Mouse (Mus musculus): ENCODE results near the gene Fam185a.

Gene Fam185a

GRCm38 (mm10) chr5:21492213-21492612, 67.5 kb downstream of the Fam185a start:
- DNase-seq (ENCODE audit: extremely low read depth, low read depth, low spot score): no peak

DNA sequence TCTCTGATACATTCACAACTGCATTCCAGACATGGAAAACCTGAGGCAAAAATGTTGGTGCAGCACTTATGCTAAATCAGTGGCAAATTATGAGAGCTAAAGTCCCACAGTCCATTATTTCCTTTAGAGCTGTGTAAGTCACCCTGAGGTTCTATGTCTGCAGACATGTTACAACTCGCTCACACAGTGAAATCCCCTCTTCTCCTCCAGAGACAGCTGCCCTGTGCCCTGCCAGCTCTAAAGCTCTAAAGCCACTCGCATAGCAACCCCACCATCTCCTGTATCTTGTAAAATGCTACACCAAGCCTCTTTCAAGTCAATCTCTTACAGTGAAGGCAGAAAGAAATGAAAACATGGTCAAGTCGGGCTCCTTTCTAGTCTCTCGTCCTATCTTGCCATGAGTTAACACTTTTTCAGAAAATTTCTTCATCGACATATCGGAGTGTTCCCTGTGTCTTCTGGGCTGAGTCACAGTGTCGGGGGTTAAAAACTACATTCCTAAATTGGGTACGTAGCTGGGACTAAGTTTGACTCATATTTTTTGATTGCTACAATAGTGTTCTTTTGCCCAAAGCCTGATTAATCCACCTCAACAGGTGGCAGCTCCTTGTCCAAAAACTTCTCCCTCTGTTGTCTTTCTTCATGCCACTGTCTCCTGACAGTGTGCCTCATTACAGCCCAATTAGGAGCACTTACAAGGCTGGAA, 68.7 kb downstream of the Fam185a start:
- DNase-seq (ENCODE audit: extremely low read depth, low read depth, low spot score): peak; percentile 28

DNA sequence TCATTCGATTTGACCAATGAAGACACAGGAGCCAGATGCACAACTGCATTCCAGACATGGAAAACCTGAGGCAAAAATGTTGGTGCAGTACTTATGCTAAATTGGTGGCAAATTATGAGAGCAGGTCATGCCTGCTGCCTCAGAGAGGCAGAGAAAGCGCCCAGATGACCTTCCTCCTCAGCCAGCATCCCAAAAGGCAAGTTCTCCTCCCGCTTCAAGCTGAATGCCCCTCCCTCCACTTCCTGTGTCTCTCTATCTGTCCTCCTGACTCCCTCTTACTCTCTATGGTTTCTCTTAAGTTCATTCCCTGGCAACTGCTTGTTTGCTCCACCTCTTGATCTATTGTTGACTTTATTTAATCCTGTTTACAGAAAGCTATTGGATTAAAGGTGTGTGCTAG, 70.0 kb downstream of the Fam185a start:
- no peak for DNase-seq (ENCODE audit: extremely low read depth, low read depth, low spot score)

GRCm38 (mm10) chr5:21496321-21496720, 71.6 kb downstream of the Fam185a start:
- no peak for DNase-seq (ENCODE audit: extremely low read depth, low read depth, low spot score)

- DNase-seq (ENCODE audit: extremely low read depth, low read depth, low spot score): no peak
Observed at GRCm38 (mm10) chr5:21496881-21497280, 72.1 kb downstream of the Fam185a start.

GRCm38 (mm10) chr5:21498490-21498889, 73.7 kb downstream of the Fam185a start:
- DNase-seq (ENCODE audit: extremely low read depth, low read depth, low spot score): no peak

DNA sequence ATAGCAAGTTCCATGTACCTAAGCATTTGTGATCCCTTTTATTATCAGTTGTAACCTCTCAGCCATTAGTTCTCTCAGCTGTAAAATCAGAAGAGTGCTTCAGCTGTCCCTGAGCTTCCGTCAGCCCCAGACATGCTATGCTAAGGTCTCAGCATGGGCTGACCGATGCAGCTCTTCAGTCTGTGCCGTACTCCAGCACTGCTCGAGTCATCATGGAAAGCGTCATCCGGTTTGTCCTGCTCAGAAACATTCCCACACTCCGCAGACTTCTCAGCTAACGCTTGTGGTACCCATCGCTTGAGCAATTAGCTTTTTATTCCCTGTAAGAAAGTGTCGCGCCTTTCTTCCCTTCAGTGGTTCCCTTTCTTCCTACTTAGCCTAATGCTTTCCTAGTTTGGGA, 74.2 kb downstream of the Fam185a start:
- DNase-seq (ENCODE audit: extremely low read depth, low read depth, low spot score): no peak

- DNase-seq (ENCODE audit: extremely low read depth, low read depth, low spot score): no peak
Observed at GRCm38 (mm10) chr5:21500133-21500532, 75.4 kb downstream of the Fam185a start.

GRCm38 (mm10) chr5:21500941-21501340, 76.2 kb downstream of the Fam185a start:
- no peak for DNase-seq (ENCODE audit: extremely low read depth, low read depth, low spot score)

DNA sequence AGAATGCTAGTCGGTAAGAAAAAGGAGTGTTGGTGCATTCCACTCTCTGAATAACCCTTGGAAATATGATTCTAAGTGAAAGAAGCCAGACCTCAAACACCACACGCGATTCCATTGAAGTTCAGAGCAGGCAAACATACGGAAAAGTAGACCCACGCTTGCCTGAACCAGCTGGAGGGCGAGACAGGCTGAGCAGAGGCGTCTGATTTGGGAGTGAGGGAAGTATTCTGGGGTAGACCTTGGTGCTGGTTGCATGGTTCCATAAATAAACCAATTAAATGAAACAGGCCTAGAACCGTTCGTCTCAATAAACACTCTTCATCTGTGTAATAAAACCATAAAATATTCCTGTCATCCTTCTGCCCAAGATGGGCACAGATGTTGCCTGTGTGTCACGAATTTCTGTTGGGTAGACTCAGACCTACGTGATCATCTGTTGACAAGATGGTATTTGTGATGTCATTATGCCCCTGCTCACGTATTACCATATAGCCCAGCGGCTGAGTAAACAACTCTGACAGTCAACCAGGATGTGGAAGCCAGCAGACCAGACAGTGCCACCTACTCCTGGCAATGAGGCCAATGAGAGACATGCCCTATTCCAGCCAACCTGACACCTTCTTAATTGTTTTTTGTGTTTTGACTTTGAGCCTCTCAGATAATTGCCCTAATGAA, 78.3 kb downstream of the Fam185a start:
- DNase-seq (ENCODE audit: extremely low read depth, low read depth, low spot score): no peak

DNA sequence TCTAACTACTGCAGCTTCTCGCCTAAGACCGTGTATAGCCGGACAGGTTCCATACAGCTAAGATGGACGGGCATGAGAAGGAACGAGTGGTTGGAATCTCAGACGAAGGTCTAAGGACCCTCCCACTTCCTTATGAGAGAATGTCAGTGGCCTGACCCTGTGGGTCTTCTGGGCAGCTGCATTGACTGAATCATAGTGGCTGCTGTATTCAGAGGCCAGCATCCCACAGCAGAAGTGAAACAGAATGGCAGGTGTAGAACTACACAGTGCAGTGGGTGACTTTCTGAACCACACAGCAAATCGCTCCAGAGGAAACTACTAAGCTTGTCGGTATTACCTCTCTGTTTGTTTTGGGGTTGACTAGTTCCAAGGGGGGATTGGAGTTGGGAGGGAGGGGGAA, 80.4 kb downstream of the Fam185a start:
- no peak for DNase-seq (ENCODE audit: extremely low read depth, low read depth, low spot score)

GRCm38 (mm10) chr5:21506887-21507286, 82.1 kb downstream of the Fam185a start:
- DNase-seq (ENCODE audit: extremely low read depth, low read depth, low spot score): no peak

DNA sequence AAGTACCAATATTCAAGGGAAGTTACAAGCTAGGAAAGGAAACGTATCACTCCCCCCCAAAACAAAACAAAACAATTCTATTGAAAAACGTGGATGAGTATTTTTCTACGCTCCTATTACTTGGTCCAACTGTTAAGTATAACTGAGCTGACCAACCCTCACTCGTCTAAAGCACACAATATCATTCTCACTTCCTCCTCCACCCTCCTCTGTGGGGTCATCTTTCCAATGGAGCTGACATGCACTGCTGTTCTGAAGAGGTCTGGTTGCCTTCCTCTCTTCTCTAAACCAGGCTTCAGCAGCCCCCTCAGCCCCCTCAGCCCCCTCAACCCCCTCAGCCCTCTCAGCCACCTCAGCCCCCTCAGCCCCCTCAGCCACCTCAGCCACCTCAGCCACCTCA, 85.0 kb downstream of the Fam185a start:
- no peak for DNase-seq (ENCODE audit: extremely low read depth, low read depth, low spot score)

GRCm38 (mm10) chr5:21513363-21513762, 88.6 kb downstream of the Fam185a start:
- no peak for DNase-seq (ENCODE audit: extremely low read depth, low read depth, low spot score)

- no peak for DNase-seq (ENCODE audit: extremely low read depth, low read depth, low spot score)
Observed at GRCm38 (mm10) chr5:21517562-21517961, 92.8 kb downstream of the Fam185a start.

DNA sequence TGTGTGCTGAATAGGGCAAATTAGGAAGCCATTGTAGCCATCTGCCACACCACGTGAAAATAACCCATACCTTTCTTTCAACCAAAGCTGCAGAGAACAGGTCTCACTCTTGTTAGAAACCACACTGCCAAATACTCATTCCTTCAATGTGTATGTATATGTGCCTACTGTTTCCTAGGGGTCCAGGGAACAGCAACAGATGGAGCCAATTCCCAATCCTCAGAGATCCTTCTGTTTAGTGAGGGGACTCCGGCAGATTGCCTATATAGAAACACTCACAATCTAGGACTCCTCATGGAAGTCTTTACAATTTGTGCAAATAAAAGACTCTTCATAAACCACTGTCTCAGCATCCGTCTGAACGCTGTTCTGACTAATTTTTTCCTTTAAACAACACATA, 93.4 kb downstream of the Fam185a start:
- no peak for DNase-seq (ENCODE audit: extremely low read depth, low read depth, low spot score)

DNA sequence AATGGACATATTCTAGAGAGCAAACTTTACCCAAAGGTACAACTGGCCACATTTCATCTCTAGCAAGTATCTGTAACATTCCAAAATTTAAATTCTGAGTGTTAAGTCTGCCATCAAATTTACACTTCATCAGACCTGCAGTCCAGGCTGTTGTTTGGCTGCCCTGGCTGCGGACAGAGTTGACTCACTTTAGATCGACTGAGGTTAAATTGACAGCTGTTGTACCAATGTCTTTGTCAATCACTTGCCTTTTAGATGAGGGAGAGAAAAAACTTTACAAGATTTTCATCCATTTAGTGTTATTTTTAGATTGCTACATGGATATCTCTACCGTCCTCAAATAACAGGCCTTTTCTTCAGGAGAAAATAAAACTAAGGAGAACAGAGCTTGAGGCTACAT, 94.4 kb downstream of the Fam185a start:
- DNase-seq (ENCODE audit: extremely low read depth, low read depth, low spot score): no peak

- no peak for DNase-seq (ENCODE audit: extremely low read depth, low read depth, low spot score)
Observed at GRCm38 (mm10) chr5:21526835-21527485, 102.2 kb downstream of the Fam185a start.

DNA sequence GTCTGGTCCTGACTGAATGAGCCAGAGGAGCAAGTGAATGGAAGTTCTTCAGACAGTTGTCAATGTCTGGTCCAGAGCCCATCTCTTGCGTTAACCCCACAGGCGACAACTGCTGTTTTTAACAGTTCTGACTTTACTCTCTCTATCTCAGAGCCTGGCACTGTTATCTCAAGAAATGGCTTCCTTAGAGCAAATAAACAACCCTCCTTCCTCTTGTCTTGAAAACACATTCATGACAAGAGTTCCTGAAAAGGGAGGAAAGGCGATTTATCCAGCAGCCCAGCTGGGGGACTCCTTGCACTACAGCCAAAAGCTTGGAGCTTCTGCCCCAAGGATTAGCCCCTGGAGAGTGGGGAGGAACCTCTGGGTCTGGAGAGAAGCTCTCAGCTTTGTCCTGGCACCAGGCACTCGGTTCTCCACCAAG, 102.7 kb downstream of the Fam185a start:
- no peak for DNase-seq (ENCODE audit: extremely low read depth, low read depth, low spot score)

DNA sequence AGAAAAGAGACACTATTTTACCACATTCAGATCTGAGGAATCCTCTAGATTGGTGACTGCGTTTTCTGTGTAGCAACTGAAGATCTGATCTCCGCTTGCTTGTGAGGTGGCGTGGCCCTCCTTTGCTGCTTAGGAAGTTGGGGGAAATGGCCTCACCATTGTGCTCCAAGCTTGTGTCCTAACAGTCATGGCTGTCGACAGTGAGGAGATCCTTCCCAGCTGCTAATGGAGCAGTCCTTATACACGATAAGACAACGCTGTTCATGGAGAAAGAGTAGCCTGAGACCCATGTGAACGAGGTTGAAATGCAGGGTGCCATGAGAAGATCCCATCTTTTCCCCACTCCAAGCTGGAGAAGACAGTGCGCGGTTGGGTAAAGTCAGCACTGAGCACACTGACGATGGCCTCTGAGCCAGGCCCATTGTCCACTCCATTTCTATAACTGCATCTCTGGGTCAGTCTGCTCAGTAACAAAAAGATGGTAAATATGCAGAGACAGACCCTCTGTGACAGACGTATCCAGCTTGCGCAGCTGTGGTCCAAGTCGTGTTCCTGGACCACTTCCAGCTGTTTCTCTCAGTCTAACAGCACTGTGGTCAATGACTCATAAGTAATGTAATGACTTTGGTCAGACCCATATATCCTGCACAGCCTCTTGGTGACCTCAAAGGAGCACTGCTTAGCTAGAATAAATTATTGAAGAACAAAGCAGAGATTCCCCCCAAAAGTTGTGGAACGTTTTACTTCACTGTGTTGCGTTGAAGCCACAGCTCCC, 103.5 kb downstream of the Fam185a start:
- no peak for DNase-seq (ENCODE audit: extremely low read depth, low read depth, low spot score)

GRCm38 (mm10) chr5:21529110-21529720, 104.5 kb downstream of the Fam185a start:
- DNase-seq (ENCODE audit: extremely low read depth, low read depth, low spot score): no peak

Data from fat pad, adult 2 months (tissue).